Mouse (Mus musculus): ENCODE data around the gene Gpatch8.

GRCm38 (mm10) chr11:102578341-102579118 lies 22.3 kb upstream of the Gpatch8 start:
- TF ChIP-seq CTCF (IDR thresholded peaks at IDR 0.05; ENCODE audit: extremely low read depth, insufficient read length, insufficient replicate concordance, low read depth, low read length): peak; percentile 97
- no peak; the same call in 1 of the 2 replicates for TF ChIP-seq POLR2A (IDR thresholded peaks at IDR 0.05; ENCODE audit: low read depth, low read length)
